Mouse (Mus musculus) CH12.LX (cell line): ENCODE results near the gene Vwce. TPM values are rescaled to one million over a fixed set of nuclear protein-coding genes. Genes with fewer than 3 reads are reported as not detected.

Experiments used
- DNase-seq: peaks from one replicate; pipeline ENCODE4 v3.0.0-alpha.2; 2013; ENCODE audit errors: extremely low read depth
- H3K27ac ChIP-seq: 2 replicates; pipeline ENCODE4 v1.5.1; 2012; ENCODE audit warnings: low read depth, mild to moderate bottlenecking, control low read depth, moderate library complexity; ENCODE audit not compliant: insufficient read depth
- H3K27me3 ChIP-seq: replicated peaks from 2 replicates; pipeline ENCODE3; 2012; ENCODE audit warnings: inconsistent platforms
- H3K36me3 ChIP-seq, 2 experiments: replicated peaks in 1 of 2; 2 replicates each; pipeline versions ENCODE3 to v1.6.1; 2012; ENCODE audit warnings: inconsistent platforms in 1 of 2, low read length in 1 of 2, mild to moderate bottlenecking in 1 of 2, mixed read lengths in 1 of 2, moderate library complexity in 1 of 2; ENCODE audit not compliant: control insufficient read depth in 1 of 2, insufficient read depth in 1 of 2
- H3K4me1 ChIP-seq, 2 experiments: 2 replicates each; pipeline ENCODE4 v1.6.1; 2012; ENCODE audit warnings: inconsistent platforms in 1 of 2, moderate library complexity in 1 of 2; ENCODE audit not compliant: insufficient read depth in 2 of 2, control insufficient read depth in 1 of 2
- H3K4me2 ChIP-seq: 2 replicates; pipeline ENCODE4 v1.6.1; 2012; ENCODE audit warnings: low read depth, mild to moderate bottlenecking, control low read depth; ENCODE audit not compliant: poor library complexity, insufficient read depth, severe bottlenecking
- H3K4me3 ChIP-seq, 3 experiments: fragments of 150-350 bp in 1 of 3; sonication (generic) in 1 of 3; replicated peaks in 1 of 3; 2 replicates each; pipeline versions ENCODE3 to v1.5.1; 2011 to 2012; ENCODE audit warnings: low read depth in 2 of 3, low read length in 2 of 3, mild to moderate bottlenecking in 2 of 3, moderate library complexity in 2 of 3, control low read depth in 1 of 3, improper control_type of control experiment in 1 of 3, inconsistent platforms in 1 of 3, mixed read lengths in 1 of 3; ENCODE audit not compliant: poor library complexity in 1 of 3
- H3K79me2 ChIP-seq: replicated peaks from 2 replicates; pipeline ENCODE4 v1.6.1; 2012; ENCODE audit warnings: mild to moderate bottlenecking, moderate library complexity; ENCODE audit not compliant: control insufficient read depth, poor library complexity, insufficient read depth, severe bottlenecking; ENCODE audit errors: extremely low read depth
- H3K9ac ChIP-seq: 2 replicates; pipeline ENCODE4 v1.6.1; 2012; ENCODE audit warnings: low read depth, mild to moderate bottlenecking, control low read depth, moderate library complexity; ENCODE audit not compliant: insufficient read depth
- H3K9me3 ChIP-seq: replicated peaks from 2 replicates; pipeline ENCODE3; 2012; ENCODE audit warnings: low read length, inconsistent platforms, mixed read lengths
- BHLHE40 ChIP-seq: IDR thresholded peaks from 2 replicates; pipeline ENCODE4 v1.6.1; 2011; ENCODE audit warnings: mild to moderate bottlenecking, low read depth, low read length, improper control_type of control experiment
- CHD1 ChIP-seq: IDR thresholded peaks from 2 replicates; pipeline ENCODE4 v1.6.1; 2012; ENCODE audit warnings: low read depth, low read length, improper control_type of control experiment, inconsistent platforms
- CHD2 ChIP-seq: IDR thresholded peaks from 2 replicates; pipeline ENCODE4 v1.6.1; 2011; ENCODE audit warnings: low read length, improper control_type of control experiment
- IRF4 ChIP-seq: IDR thresholded peaks from 2 replicates; pipeline ENCODE4 v1.6.1; 2014; ENCODE audit warnings: low read depth, mild to moderate bottlenecking, inconsistent platforms, low read length, improper control_type of control experiment
- JUN ChIP-seq: IDR thresholded peaks from 2 replicates; pipeline ENCODE4 v1.6.1; 2011; ENCODE audit warnings: low read depth, mild to moderate bottlenecking, low read length, improper control_type of control experiment, moderate library complexity; ENCODE audit not compliant: insufficient read depth
- JUND ChIP-seq: conservative IDR thresholded peaks from 2 replicates; pipeline ENCODE4 v1.6.1; 2011; ENCODE audit warnings: low read depth, low read length, improper control_type of control experiment
- KAT2A ChIP-seq: IDR thresholded peaks from 2 replicates; pipeline ENCODE4 v1.6.1; 2012; ENCODE audit warnings: low read length, improper control_type of control experiment, inconsistent platforms; ENCODE audit not compliant: insufficient replicate concordance
- MAFK ChIP-seq: IDR thresholded peaks from 2 replicates; pipeline ENCODE4 v1.6.1; 2011; ENCODE audit warnings: low read length, improper control_type of control experiment; ENCODE audit not compliant: insufficient replicate concordance
- MAZ ChIP-seq: IDR thresholded peaks from 2 replicates; pipeline ENCODE4 v1.6.1; 2012; ENCODE audit warnings: low read depth, mild to moderate bottlenecking, inconsistent platforms, low read length, improper control_type of control experiment, moderate library complexity
- MEF2A ChIP-seq: IDR thresholded peaks from 2 replicates; pipeline ENCODE4 v1.6.1; 2014; ENCODE audit warnings: low read depth, mild to moderate bottlenecking, inconsistent platforms, low read length, improper control_type of control experiment, borderline replicate concordance
- MXI1 ChIP-seq: IDR thresholded peaks from 2 replicates; pipeline ENCODE4 v1.6.1; 2011; ENCODE audit warnings: mild to moderate bottlenecking, low read depth, low read length, improper control_type of control experiment
- NELFE ChIP-seq: IDR thresholded peaks from 2 replicates; pipeline ENCODE4 v1.6.1; 2011; ENCODE audit warnings: low read depth, low read length, improper control_type of control experiment
- NRF1 ChIP-seq: IDR thresholded peaks from 2 replicates; pipeline ENCODE4 v1.6.1; 2014; ENCODE audit warnings: low read depth, mild to moderate bottlenecking, inconsistent platforms, low read length, improper control_type of control experiment, moderate library complexity
- PAX5 ChIP-seq: IDR thresholded peaks from 2 replicates; pipeline ENCODE4 v1.6.1; 2012; ENCODE audit warnings: low read length, inconsistent platforms, mixed read lengths
- POLR2A ChIP-seq: IDR thresholded peaks from 2 replicates; pipeline ENCODE4 v1.6.1; 2011; ENCODE audit warnings: low read depth, mild to moderate bottlenecking, improper control_type of control experiment, low read length
- POLR2AphosphoS2 ChIP-seq: IDR thresholded peaks from 2 replicates; pipeline ENCODE4 v1.6.1; 2011; ENCODE audit warnings: low read depth, low read length, improper control_type of control experiment
- RAD21 ChIP-seq: IDR thresholded peaks from 2 replicates; pipeline ENCODE4 v1.6.1; 2011; ENCODE audit warnings: low read depth, mild to moderate bottlenecking, low read length, improper control_type of control experiment, moderate library complexity
- SIN3A ChIP-seq: IDR thresholded peaks from 2 replicates; pipeline ENCODE4 v1.6.1; 2012; ENCODE audit warnings: low read length, improper control_type of control experiment, inconsistent platforms
- UBTF ChIP-seq: IDR thresholded peaks from 2 replicates; pipeline ENCODE4 v1.6.1; 2012; ENCODE audit warnings: low read depth, mild to moderate bottlenecking, inconsistent platforms, low read length, improper control_type of control experiment, moderate library complexity
- USF1 ChIP-seq: IDR thresholded peaks from 2 replicates; pipeline ENCODE4 v1.6.1; 2014; ENCODE audit warnings: low read depth, mild to moderate bottlenecking, inconsistent platforms, low read length, improper control_type of control experiment
- ZC3H11A ChIP-seq: IDR thresholded peaks from 2 replicates; pipeline ENCODE4 v1.6.1; 2012; ENCODE audit warnings: low read depth, mild to moderate bottlenecking, inconsistent platforms, low read length, improper control_type of control experiment
- ZKSCAN1 ChIP-seq: IDR thresholded peaks from 2 replicates; pipeline ENCODE4 v1.6.1; 2012; ENCODE audit warnings: low read depth, inconsistent platforms, low read length, improper control_type of control experiment, borderline replicate concordance
- ZMIZ1 ChIP-seq: IDR thresholded peaks from 2 replicates; pipeline ENCODE4 v1.6.1; 2012; ENCODE audit warnings: low read depth, mild to moderate bottlenecking, inconsistent platforms, low read length, improper control_type of control experiment
- ZNF384 ChIP-seq: IDR thresholded peaks from 2 replicates; pipeline ENCODE4 v1.6.1; 2012; ENCODE audit warnings: low read depth, low read length, improper control_type of control experiment, inconsistent platforms
- dilution Hi-C: fragments of 300-500 bp; cut with MboI; formaldehyde crosslinking; loops from 2 replicates; pipeline ENCODE4 v1.14.3; 2020; ENCODE audit warnings: low sequenced_read_pairs; ENCODE audit not compliant: extremely low pct_unique_long_range_greater_than_20kb, extremely low pct_ligation_motif_present
- in situ Hi-C: fragments of 300-500 bp; cut with MboI; formaldehyde crosslinking; loops from 3 replicates; pipeline ENCODE4 v1.14.3; 2019; ENCODE audit warnings: low sequenced_read_pairs, low pct_ligation_motif_present, low pct_unique_long_range_greater_than_20kb, mixed read lengths
- polyA plus RNA-seq: library from polyadenylated mRNA; unstranded; fragments of >175 nt; gene quantifications from 2 replicates; pipeline ENCODE4 v1.2.1, GENCODE M21; 2012; ENCODE audit warnings: low read depth; ENCODE audit not compliant: insufficient read length
- total RNA-seq, 2 experiments: library from RNA; depleted of rRNA; stranded (reverse); fragments of 300-350 nt in 1 of 2; fragments of >200 nt in 1 of 2; gene quantifications; 2 replicates each; pipeline ENCODE4 v1.2.3; 2012 to 2014

Vwce gene
- total and polyA plus RNA-seq, 3 experiments: 0.04 to 1.3 (median 0.13) TPM

GRCm38 (mm10) chr19:10599648-10600047 lies 34.4 kb upstream of the Vwce start:
- no peak overlapping the region for H3K9ac ChIP-seq
- no peak overlapping the region for H3K4me2 ChIP-seq
- no peak for TF ChIP-seq IRF4
- TF ChIP-seq MAFK: peak; percentile 77
- peaks cover 13 to 53% of the 10 kb centered on the region in 2 experiments for H3K4me1 ChIP-seq
- in situ Hi-C loops (loop anchor here (5.0 kb wide), 1 partner anchor 37 kb away; no protein-coding TSS in a partner anchor), dilution Hi-C loops (no loop called here)
- H3K36me3 ChIP-seq: peaks cover 34 to 63% of the 10 kb centered on the region in 2 experiments
- H3K4me3 ChIP-seq: no peak overlapping the region
- no peaks in the 10 kb centered on the region for H3K9me3 ChIP-seq
- DNase-seq: no peak
- no peak overlapping the region for H3K27ac ChIP-seq
- no peaks in the 10 kb centered on the region for H3K79me2 ChIP-seq
- H3K27me3 ChIP-seq: no peaks in the 10 kb centered on the region

- peak overlapping the region in 2 of 3 experiments; percentile 22 to 40 for H3K4me3 ChIP-seq
- peak; percentile 45; the same call in 1 of the 2 replicates for TF ChIP-seq CHD1
- no peak for TF ChIP-seq JUN
- TF ChIP-seq ZMIZ1: no peak
- TF ChIP-seq MAZ: no peak
- TF ChIP-seq ZC3H11A: no peak
- no peak for TF ChIP-seq NRF1
- TF ChIP-seq ZNF384: peak; percentile 78
- DNase-seq: no peak
- peaks cover 13 to 61% of the 10 kb centered on the region in 2 experiments for H3K4me1 ChIP-seq
- in situ Hi-C loops: loop anchor here (5.0 kb wide), 1 partner anchor 40 kb away; no protein-coding TSS in a partner anchor
- peak overlapping the region; percentile 59 for H3K9ac ChIP-seq
- peak overlapping the region; percentile 48 for H3K4me2 ChIP-seq
- H3K79me2 ChIP-seq: peaks cover 17% of the 10 kb centered on the region
- H3K27me3 ChIP-seq: no peaks in the 10 kb centered on the region
- no peaks in the 10 kb centered on the region for H3K9me3 ChIP-seq
- H3K36me3 ChIP-seq: peaks cover 13 to 42% of the 10 kb centered on the region in 2 experiments
- dilution Hi-C loops: no loop called here
- H3K27ac ChIP-seq: peak overlapping the region; percentile 90
These were observed 31.7 kb upstream of the Vwce start for GRCm38 (mm10) chr19:10602247-10602769.

GRCm38 (mm10) chr19:10602787-10603186 lies 31.2 kb upstream of the Vwce start:
- peaks cover 13 to 65% of the 10 kb centered on the region in 2 experiments for H3K4me1 ChIP-seq
- peak; percentile 92 for DNase-seq
- peak overlapping the region; percentile 90 for H3K27ac ChIP-seq
- H3K79me2 ChIP-seq: peaks cover 22% of the 10 kb centered on the region
- H3K9me3 ChIP-seq: no peaks in the 10 kb centered on the region
- H3K27me3 ChIP-seq: no peaks in the 10 kb centered on the region
- H3K9ac ChIP-seq: peak overlapping the region; percentile 59
- peak overlapping the region; percentile 48 for H3K4me2 ChIP-seq
- peak overlapping the region in 2 of 3 experiments; percentile 22 to 40 for H3K4me3 ChIP-seq
- in situ Hi-C loops: loop anchor here (5.0 kb wide), 1 partner anchor 40 kb away; no protein-coding TSS in a partner anchor
- peaks cover 17 to 42% of the 10 kb centered on the region in 2 experiments for H3K36me3 ChIP-seq
- dilution Hi-C loops: no loop called here
- TF ChIP-seq POLR2AphosphoS2: no peak
- peak; percentile 81 for TF ChIP-seq ZNF384
- peak; percentile 38 for TF ChIP-seq POLR2A
- no peak for TF ChIP-seq BHLHE40
- no peak for TF ChIP-seq UBTF
- TF ChIP-seq KAT2A: no peak
- 0 out of 2 replicates have a peak, but pooled peaks have one; percentile 28 for TF ChIP-seq NELFE
- TF ChIP-seq PAX5: no peak
- TF ChIP-seq NRF1: no peak
- TF ChIP-seq MEF2A: 0 out of 2 replicates have a peak, but pooled peaks have one; percentile 54
- TF ChIP-seq CHD2: no peak
- no peak for TF ChIP-seq ZKSCAN1
- no peak for TF ChIP-seq USF1
- TF ChIP-seq SIN3A: peak; percentile 38; the same call in 1 of the 2 replicates
- no peak for TF ChIP-seq MXI1
- TF ChIP-seq CHD1: no peak
- peak; percentile 84 for TF ChIP-seq RAD21
- no peak for TF ChIP-seq JUN
- no peak for TF ChIP-seq JUND
